Mouse (Mus musculus): ENCODE data around the gene Plekho1.

The Plekho1 gene

DNA sequence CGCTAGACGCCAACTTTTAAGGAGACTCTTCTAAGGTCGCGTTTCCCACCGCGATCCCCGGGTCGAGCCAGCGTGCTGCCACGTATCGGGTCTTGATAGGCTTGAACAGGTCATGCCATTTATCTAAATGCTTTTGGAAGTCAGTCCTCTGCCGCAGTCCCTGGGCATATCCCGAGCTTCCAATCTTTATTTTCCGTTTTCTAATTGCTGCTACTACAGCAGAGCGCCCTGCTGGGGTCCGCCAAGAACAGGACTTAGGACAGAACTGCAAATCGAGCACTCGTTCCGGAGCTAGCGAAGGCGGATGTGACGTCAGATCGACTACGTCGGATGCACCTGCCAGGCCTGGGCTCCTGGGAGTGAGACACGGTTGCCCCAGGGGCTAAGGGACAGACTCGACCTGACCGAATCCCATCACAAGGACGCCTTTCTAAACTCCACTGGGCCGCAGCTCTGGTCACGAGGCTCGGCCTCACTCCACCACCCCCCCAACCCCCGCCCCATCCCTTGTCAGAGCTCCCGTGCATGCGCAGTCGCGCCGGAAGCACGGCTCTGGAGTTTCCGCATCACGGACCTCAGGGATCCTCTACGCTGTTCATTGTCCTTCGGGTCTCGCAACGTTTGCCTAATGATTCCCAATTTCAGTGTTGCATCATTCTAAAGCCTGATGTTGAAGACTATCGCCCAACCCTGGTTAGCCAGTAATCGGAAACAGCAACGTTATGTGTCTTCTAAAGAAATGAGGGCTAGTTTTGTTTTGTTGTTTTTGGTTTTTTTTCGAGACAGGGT lies 44.8 kb downstream of the Plekho1 start:
- peak; percentile 89 for DNase-seq (ENCODE audit: low read depth, low spot score)

DNA sequence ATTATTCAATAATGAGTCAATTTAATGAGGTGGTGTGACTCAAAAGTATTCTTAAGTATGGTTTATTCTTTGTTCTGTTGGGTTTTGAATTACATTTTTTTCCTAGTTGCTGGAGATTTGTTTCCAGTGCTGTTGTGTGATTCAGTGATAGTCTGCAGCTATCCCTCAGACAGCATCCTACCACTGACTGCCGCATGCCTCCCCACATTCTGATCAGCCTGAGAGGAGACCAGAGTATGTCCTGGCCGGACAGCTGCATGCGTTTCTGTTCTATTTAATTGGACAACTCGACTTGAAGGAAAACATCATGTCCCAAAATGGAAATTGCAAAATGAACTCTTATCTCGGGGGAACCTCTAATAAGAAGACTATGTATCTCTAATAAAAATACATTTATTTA lies 47.5 kb downstream of the Plekho1 start:
- DNase-seq (ENCODE audit: low read depth, low spot score), result no peak

DNA sequence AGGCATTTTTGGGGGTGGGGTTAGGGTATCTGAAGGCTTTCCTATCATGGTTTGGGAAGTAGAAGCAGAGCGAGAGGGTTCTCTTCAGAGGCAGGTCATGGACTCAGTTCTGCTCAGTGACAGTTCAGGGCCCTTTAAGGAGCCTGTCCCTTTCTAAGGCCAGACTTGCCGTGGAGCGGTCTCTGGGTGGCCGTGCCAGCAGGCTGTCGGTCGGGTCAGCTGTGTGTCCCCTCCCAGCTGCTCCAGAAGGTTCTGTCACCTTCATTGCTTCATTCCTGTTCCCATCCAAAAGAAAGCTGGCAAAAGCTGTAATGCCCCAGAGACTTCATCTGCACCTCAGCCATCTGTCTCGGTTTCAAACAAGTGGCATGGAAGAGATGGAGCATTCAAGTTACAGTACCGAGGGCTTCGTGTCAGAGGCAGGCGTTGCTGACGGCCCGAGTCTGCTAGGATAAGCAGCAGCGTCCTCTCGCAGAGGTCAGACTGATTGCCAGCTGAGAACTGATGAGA lies 50.0 kb downstream of the Plekho1 start:
- DNase-seq (ENCODE audit: low read depth, low spot score), result no peak

DNA sequence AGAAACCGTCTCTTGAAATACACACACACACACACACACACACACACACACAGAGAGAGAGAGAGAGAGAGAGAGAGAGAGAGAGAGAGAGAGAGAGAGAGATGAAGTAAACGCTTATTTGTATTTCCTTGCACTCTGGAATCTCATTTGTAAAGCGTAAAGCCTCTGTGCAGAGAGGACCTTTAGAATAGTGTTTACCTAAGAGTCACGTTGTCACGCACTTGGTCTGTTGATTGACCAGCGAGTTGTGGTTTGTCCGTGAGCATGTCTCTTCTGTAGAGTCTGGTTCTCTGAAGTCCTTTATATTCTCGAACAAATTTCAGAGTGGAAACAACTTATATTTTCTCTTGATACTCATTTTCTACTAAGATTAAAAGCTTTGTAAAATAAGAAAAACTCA lies 51.1 kb downstream of the Plekho1 start:
- DNase-seq (ENCODE audit: low read depth, low spot score), result no peak

DNA sequence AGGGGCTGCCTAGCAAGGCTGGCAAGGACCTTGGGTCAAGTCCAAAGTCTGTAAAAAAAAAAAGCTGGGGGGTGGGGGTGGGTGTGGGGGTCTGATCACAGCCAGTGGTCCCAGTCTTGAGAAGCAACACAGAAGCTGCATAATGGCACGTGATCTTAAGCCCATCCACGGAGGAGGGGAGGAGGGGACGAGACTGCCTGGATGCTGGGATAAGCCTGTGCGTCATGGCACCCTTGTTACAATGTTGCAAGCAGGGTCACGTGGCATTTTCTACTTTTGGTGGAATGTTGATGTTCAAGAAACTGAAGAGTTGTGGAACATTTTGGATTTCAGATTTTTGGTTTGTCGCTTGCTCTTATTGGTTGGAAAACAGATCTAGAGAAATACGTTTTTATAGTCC lies 52.6 kb downstream of the Plekho1 start:
- no peak for DNase-seq (ENCODE audit: low read depth, low spot score)

DNA sequence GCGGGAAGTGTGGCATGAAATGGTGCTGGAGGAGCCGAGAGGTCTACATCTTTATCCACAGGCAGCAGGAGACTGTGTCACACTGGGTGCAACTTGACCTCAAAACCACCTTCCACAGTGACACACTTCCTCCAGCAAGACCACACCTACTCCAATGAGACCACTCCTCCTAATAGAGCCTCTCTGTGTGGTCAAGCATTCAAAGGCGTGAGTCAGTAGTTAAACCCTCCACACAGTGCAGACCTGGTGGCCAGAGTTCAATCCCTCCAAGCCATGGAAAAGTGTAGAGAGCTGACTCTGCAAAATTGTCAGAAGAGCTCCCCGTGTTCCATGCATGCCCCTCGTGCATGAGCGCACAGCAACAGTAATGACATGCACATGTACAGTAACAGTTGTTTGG lies 53.1 kb downstream of the Plekho1 start:
- DNase-seq (ENCODE audit: low read depth, low spot score), result no peak

DNA sequence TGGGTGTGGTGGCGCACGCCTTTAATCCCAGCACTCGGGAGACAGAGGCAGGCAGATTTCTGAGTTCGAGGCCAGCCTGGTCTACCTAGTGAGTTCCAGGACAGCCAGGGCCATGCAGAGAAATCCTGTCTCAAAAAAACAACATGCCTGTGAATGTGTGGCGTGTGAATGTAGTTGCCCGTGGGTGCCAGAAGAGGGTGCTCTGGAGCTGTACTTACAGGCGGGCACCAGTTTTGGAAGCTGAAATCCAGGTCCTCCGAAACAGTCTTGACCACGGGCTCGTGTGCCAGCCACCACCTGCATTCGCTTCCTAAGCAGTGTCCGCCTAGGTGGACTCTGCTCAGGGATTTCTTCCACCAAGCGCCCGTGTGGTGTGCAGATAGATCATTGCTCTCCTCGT lies 57.0 kb downstream of the Plekho1 start:
- no peak for DNase-seq (ENCODE audit: low read depth, low spot score)

All from forelimb bud, embryonic 11.5 days (tissue).